Mouse (Mus musculus): ENCODE measurements around the gene Col4a1. TPM values are rescaled to one million over a fixed set of nuclear protein-coding genes. Genes with fewer than 3 reads are reported as not detected.

Col4a1 gene
- polyA plus RNA-seq, 1 experiment, result 95.1 TPM

- Histone ChIP-seq H3K27me3 (ENCODE audit: control insufficient read depth, insufficient read depth, low read length) (no peaks in the 10 kb centered on the region), H3K27ac (ENCODE audit: control insufficient read depth, insufficient read depth, low read length) (no peak overlapping the region), H3K36me3 (ENCODE audit: control insufficient read depth, insufficient read depth, low read length) (no peaks in the 10 kb centered on the region), H3K4me1 (replicated peaks; ENCODE audit: control insufficient read depth, insufficient read depth, low read length) (0 out of 2 replicates have a peak, but pooled peaks cover 5% of the 10 kb centered on the region), H3K4me3 (ENCODE audit: control insufficient read depth, insufficient read depth, low read length) (no peak overlapping the region)
- WGBS, result 90% methylated on average over 12 of the region's 12 CpGs
- DNase-seq, result no peak
- no peak for TF ChIP-seq CTCF (IDR thresholded peaks at IDR 0.05; ENCODE audit: borderline replicate concordance, control insufficient read depth, extremely low read depth, insufficient read depth, low read length, poor library complexity)
- TF ChIP-seq POLR2A (IDR thresholded peaks at IDR 0.05; ENCODE audit: control insufficient read depth, extremely low read depth, insufficient read depth, low read length, poor library complexity), result no peak
Observed at GRCm38 (mm10) chr8:11182606-11183005, 130.0 kb downstream of the Col4a1 start.

- no peak overlapping the region for H3K27ac ChIP-seq (ENCODE audit: control insufficient read depth, insufficient read depth, low read length)
- TF ChIP-seq CTCF (IDR thresholded peaks at IDR 0.05; ENCODE audit: borderline replicate concordance, control insufficient read depth, extremely low read depth, insufficient read depth, low read length, poor library complexity) (no peak), POLR2A (IDR thresholded peaks at IDR 0.05; ENCODE audit: control insufficient read depth, extremely low read depth, insufficient read depth, low read length, poor library complexity) (no peak)
- 83% methylated on average over 4 of the region's 4 CpGs for WGBS
- H3K27me3 ChIP-seq (ENCODE audit: control insufficient read depth, insufficient read depth, low read length), result no peaks in the 10 kb centered on the region
- 0 out of 2 replicates have a peak, but pooled peaks cover 5% of the 10 kb centered on the region for H3K4me1 ChIP-seq (replicated peaks; ENCODE audit: control insufficient read depth, insufficient read depth, low read length)
- no peak for DNase-seq
- H3K36me3 ChIP-seq (ENCODE audit: control insufficient read depth, insufficient read depth, low read length), result no peaks in the 10 kb centered on the region
- no peak overlapping the region for H3K4me3 ChIP-seq (ENCODE audit: control insufficient read depth, insufficient read depth, low read length)
Observed at GRCm38 (mm10) chr8:11182148-11182484, 130.5 kb downstream of the Col4a1 start.

GRCm38 (mm10) chr8:11181420-11182147 is 131.0 kb downstream of the Col4a1 start:
- Histone ChIP-seq H3K36me3 (ENCODE audit: control insufficient read depth, insufficient read depth, low read length) (no peaks in the 10 kb centered on the region), H3K27me3 (ENCODE audit: control insufficient read depth, insufficient read depth, low read length) (no peaks in the 10 kb centered on the region), H3K27ac (ENCODE audit: control insufficient read depth, insufficient read depth, low read length) (no peak overlapping the region), H3K4me1 (replicated peaks; ENCODE audit: control insufficient read depth, insufficient read depth, low read length) (0 out of 2 replicates have a peak, but pooled peaks cover 5% of the 10 kb centered on the region), H3K4me3 (ENCODE audit: control insufficient read depth, insufficient read depth, low read length) (no peak overlapping the region)
- 44% methylated on average over 11 of the region's 11 CpGs for WGBS
- no peak for DNase-seq
- TF ChIP-seq POLR2A (IDR thresholded peaks at IDR 0.05; ENCODE audit: control insufficient read depth, extremely low read depth, insufficient read depth, low read length, poor library complexity) (no peak), CTCF (IDR thresholded peaks at IDR 0.05; ENCODE audit: borderline replicate concordance, control insufficient read depth, extremely low read depth, insufficient read depth, low read length, poor library complexity) (no peak)

GRCm38 (mm10) chr8:11179869-11180268 is 132.8 kb downstream of the Col4a1 start:
- TF ChIP-seq CTCF (IDR thresholded peaks at IDR 0.05; ENCODE audit: borderline replicate concordance, control insufficient read depth, extremely low read depth, insufficient read depth, low read length, poor library complexity) (no peak), POLR2A (IDR thresholded peaks at IDR 0.05; ENCODE audit: control insufficient read depth, extremely low read depth, insufficient read depth, low read length, poor library complexity) (no peak)
- H3K4me1 ChIP-seq (replicated peaks; ENCODE audit: control insufficient read depth, insufficient read depth, low read length), result 0 out of 2 replicates have a peak, but pooled peaks cover 5% of the 10 kb centered on the region
- H3K4me3 ChIP-seq (ENCODE audit: control insufficient read depth, insufficient read depth, low read length), result no peak overlapping the region
- no peaks in the 10 kb centered on the region for H3K36me3 ChIP-seq (ENCODE audit: control insufficient read depth, insufficient read depth, low read length)
- no peak overlapping the region for H3K27ac ChIP-seq (ENCODE audit: control insufficient read depth, insufficient read depth, low read length)
- no peaks in the 10 kb centered on the region for H3K27me3 ChIP-seq (ENCODE audit: control insufficient read depth, insufficient read depth, low read length)
- DNase-seq, result no peak
- WGBS, result 79% methylated on average over 3 of the region's 3 CpGs

- TF ChIP-seq CTCF (IDR thresholded peaks at IDR 0.05; ENCODE audit: borderline replicate concordance, control insufficient read depth, extremely low read depth, insufficient read depth, low read length, poor library complexity) (no peak), POLR2A (IDR thresholded peaks at IDR 0.05; ENCODE audit: control insufficient read depth, extremely low read depth, insufficient read depth, low read length, poor library complexity) (no peak)
- H3K27ac ChIP-seq (ENCODE audit: control insufficient read depth, insufficient read depth, low read length), result no peak overlapping the region
- 88% methylated on average over 7 of the region's 7 CpGs for WGBS
- H3K36me3 ChIP-seq (ENCODE audit: control insufficient read depth, insufficient read depth, low read length), result no peaks in the 10 kb centered on the region
- H3K4me1 ChIP-seq (replicated peaks; ENCODE audit: control insufficient read depth, insufficient read depth, low read length), result 0 out of 2 replicates have a peak, but pooled peaks cover 8% of the 10 kb centered on the region
- no peak overlapping the region for H3K4me3 ChIP-seq (ENCODE audit: control insufficient read depth, insufficient read depth, low read length)
- H3K27me3 ChIP-seq (ENCODE audit: control insufficient read depth, insufficient read depth, low read length), result no peaks in the 10 kb centered on the region
- DNase-seq, result no peak
Observed at GRCm38 (mm10) chr8:11176393-11176792, 136.2 kb downstream of the Col4a1 start.

GRCm38 (mm10) chr8:11173284-11174191 is 139.1 kb downstream of the Col4a1 start:
- Histone ChIP-seq H3K27ac (ENCODE audit: control insufficient read depth, insufficient read depth, low read length) (no peak overlapping the region), H3K4me1 (replicated peaks; ENCODE audit: control insufficient read depth, insufficient read depth, low read length) (0 out of 2 replicates have a peak, but pooled peaks cover 3% of the 10 kb centered on the region), H3K36me3 (ENCODE audit: control insufficient read depth, insufficient read depth, low read length) (no peaks in the 10 kb centered on the region), H3K27me3 (ENCODE audit: control insufficient read depth, insufficient read depth, low read length) (no peaks in the 10 kb centered on the region), H3K4me3 (ENCODE audit: control insufficient read depth, insufficient read depth, low read length) (no peak overlapping the region)
- TF ChIP-seq CTCF (IDR thresholded peaks at IDR 0.05; ENCODE audit: borderline replicate concordance, control insufficient read depth, extremely low read depth, insufficient read depth, low read length, poor library complexity), result no peak
- no peak for TF ChIP-seq POLR2A (IDR thresholded peaks at IDR 0.05; ENCODE audit: control insufficient read depth, extremely low read depth, insufficient read depth, low read length, poor library complexity)
- peak; percentile 11 for DNase-seq
- WGBS, result 54% methylated on average over 17 of the region's 17 CpGs

Measured in thymus, adult 2 months (tissue).